Mouse (Mus musculus): ENCODE data around the gene Crot.
"Not testable (repeated sequence)": the region's sequence is repeated elsewhere in the genome, so short reads cannot be mapped to it uniquely, and the experiment has no call there.

Crot gene

DNA sequence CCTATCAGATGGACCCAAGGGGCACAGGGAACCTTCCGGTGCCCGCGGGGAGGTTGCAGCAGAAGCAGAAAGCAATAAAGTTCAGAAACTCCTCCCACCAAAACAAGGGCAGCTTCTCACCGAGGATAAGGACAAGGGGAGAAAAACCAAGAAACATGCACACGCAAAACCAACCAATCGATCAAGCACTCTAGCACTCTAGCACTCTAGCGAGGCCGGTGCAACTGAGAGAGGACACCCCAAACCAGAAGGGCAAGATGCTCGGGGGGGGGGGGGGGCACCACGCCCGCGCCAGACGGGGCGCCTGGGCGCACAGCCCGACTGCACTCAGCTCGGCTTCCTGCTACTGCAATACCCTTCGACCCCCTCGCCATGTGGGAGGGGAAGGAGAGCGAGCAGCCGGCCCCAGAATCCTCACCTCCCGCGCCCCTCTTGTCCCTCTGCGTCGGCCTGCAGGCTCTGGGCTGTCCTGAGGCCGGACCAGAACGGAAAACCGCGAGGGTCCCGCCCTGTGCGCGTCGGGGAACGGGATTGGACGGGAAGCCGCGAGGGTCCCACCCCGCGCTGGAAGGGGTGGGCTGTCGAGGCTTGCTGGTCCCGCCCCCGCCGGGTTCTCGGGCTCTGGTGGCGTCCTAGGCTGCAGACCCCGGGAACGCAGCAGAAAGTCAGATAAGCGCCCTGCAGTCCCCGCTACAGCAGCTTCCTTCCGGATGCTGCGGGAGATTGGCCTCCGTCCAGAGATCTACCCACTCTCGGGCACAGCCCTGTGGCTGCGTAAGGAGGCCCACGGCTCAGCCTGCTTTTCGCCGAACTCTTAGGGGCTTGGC is at the start of gene Crot:
Gene Crot, minus strand, starts transcription at position 639 of the 827 bp plus-strand sequence.
- CTCF ChIA-PET = interaction anchor here (0.7 to 1.2 kb wide), 2 partner anchors 59 to 345 kb away, joined by 3 read pairs; no protein-coding TSS in a partner anchor

DNA sequence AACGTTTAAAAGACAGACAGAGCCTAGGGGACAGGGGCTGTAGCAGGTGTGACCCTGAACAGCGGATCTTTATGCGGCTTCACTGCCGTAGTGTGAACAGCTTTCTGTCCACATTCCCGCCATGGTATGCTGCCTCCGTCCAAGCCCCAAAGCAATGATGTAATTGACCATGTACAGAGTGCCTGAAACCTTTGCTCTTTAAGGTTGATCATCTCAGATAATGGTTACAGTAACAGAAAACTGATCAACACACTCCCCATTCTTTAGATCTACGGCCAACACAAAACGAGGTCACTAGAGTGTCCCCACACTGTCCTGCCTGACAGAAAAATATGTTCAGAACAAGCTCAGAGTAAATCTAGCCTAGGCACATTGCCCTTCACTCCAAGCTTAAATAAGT is 48.8 kb upstream of the Crot start:
- CTCF ChIA-PET = no interaction called here

DNA sequence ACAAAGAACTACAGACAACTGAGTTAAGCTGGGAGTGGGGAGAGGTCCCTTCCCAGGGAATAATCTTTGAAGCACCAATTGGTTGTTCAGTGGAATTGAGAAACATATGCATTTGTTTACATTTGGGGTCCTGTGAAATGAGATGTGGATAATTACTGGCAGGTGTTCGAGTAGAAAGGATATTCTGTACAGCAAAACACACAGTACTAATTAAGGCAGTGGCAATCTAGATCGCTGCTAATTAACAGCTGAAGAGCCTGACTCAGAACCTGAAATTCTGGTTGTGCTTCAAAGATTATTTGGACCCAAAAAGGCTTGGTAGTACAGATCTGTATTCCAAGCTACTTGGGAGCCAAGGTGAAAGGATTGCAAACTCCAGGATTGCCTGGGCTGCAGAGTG is 47.7 kb upstream of the Crot start:
- CTCF ChIA-PET = no interaction called here

DNA sequence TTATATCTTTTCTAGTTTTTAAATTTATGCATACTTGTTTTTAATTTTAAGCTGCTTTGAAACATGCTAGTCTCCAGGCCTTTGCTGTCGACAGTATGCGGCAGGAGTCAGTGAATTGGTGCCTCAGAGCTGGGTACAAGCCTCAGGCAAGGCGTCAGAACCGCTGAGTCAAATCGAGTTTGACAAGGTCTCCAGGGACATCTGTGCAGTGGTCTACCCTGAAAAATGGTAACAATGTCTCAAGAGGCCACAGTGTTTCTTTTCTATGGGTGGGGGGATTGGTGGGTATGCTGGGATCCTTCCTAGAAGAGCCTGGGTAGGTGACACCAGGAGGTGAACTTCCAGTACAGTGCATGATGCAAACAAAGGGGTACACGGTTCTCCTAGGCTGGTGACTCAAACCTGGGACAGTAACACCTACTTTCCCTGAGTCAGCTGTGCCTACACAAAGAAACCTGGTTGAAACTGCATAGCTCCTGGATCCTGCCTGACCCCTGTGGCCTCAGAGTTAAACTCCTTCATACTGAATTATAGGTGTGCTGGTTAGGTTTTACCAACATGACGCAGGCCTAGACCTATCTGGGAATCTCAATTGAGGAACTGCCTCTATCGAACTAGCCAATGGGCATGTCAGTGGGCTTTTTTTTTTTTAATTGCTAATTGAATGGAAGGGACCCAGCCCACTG is 46.6 kb upstream of the Crot start:
- CTCF ChIA-PET = interaction anchor here (0.6 to 0.7 kb wide), 2 partner anchors 61 to 90 kb away, joined by 3 read pairs; no protein-coding TSS in a partner anchor

DNA sequence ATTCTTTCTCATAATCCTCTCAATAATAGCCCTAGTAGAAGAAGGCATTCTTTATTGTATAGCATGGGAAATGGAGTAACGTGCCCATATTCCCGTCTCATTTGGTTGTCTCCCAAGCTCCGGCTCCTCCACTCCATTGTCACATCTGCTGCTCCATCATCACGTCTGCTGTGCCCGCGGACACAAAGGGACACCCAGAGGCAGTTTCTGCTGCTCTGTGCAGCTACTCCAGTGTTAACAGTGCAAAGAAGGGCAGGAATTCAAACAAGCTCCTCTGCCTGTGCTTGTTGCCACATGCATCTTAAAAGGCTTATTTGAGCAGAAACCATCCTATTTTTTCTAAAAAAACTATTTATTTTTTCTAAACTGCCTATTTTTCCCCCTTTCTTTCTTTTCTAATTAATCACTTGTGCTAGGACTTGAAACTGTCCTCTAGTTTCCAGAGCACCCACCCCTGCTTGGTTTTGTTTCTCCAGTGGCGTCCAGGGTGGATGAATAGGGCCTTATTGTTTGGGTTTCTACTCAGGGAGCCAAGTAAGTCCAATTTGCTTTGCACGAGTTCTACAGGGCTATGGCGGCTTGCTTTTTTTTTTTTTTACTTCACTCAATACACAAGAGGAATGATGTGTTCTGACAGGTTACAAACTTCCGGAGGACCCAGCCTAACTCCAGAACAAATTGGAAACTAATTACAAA is 45.7 kb upstream of the Crot start:
- CTCF ChIA-PET = no interaction called here

DNA sequence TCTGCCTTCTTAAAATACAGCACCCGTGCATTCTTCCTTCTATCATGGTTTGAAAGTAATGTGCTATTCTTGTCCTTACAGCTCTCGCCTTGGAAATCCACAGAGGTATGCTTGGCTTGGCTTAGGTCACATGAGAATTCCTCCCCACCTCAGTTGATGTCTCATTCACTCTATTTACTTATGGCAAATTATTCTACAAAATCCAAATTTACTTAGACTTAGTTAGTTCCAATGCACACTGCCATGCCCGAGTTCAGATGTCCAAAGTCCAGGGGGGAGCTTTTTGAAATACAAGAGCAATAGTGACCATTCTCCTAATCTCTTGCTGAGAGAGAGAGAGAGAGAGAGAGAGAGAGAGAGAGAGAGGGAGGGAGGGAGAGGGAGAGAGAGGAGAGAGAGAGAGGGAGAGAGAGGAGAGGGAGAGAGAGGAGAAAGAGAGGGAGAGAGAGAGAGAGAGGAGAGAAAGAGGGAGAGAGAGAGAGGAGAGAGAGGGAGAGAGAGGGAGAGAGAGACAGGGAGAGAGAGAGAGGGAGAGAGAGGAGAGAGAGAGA is 43.6 kb upstream of the Crot start:
- CTCF ChIA-PET = no interaction called here

DNA sequence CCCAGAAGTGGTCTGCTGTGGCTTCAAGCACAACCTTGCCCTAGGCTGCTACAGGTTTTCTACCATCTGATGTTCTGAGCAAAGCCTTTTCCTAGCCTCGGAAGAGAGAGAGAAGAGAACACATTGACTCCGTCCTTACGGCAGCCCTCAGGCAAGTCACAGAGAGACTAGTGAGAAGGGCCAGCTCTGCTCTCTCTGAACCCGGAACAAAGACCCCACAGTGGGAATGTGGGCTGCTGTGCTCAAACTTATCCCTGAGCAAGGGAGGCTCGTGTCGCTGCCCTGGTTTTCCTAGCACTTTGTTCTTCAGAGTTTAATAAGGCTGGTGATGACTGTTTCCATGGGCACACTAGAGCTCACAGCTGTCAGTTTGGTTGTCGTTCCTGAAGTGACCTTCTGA is 42.9 kb upstream of the Crot start:
- CTCF ChIA-PET = no interaction called here

DNA sequence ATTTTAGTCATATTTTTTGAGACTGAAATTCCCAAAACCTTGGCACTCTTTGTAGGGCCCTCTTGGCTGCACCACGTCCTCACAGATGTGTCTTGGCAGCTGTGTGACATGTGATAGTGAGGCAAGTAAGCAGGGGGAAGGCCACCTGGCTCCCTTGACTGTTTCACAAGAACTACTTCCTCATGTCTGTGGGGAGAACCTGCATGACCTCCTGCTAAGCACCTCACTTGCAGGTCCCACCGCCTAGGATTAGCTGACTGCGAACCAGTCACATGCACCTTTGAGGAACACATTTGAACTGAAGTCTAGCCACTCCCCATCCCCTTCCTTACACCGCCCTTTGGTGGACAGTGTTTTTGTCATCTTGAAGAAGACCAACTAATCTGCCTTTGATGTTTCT is 40.2 kb upstream of the Crot start:
- CTCF ChIA-PET = interaction anchor here (0.6 kb wide), 1 partner anchor 167 kb away, joined by 11 read pairs; no protein-coding TSS in a partner anchor

DNA sequence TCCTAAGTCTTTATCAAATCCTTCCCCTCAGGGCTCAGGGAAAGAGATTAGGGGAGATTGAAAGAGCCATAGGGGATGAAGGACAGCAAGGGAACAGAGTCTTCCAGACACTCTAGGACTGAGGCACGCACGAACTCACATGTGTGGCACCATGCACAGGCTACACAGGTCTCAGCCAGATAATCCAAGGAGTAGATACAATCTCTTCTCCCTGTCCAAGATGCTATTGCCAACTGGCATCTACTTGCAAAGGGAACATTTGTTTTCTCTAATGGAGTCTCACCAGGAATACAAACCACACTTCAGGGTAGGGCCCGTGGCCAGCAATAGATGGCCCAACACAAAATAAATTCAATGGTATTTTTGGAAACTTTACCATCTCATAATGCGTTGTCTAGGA is 38.3 kb upstream of the Crot start:
- CTCF ChIA-PET = no interaction called here

DNA sequence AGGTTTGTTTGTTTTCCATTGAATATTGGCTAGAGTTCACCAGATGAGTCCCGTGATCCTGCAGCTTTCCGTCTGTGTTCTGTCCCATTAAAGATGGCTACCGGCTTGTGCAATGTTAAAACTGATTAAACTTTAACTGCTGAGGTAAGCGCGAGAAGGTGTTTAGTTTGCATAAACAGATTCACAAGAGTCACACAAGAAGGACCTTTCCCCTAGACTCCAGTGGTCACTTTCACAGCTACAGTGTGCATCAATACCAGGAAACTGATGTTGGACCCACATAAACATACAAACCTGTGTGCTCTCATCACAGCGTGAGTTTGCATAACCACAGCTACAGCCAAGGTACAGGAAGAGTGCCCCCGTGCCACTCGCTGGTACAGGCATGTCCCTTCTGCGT is 37.4 kb upstream of the Crot start:
- CTCF ChIA-PET = no interaction called here

DNA sequence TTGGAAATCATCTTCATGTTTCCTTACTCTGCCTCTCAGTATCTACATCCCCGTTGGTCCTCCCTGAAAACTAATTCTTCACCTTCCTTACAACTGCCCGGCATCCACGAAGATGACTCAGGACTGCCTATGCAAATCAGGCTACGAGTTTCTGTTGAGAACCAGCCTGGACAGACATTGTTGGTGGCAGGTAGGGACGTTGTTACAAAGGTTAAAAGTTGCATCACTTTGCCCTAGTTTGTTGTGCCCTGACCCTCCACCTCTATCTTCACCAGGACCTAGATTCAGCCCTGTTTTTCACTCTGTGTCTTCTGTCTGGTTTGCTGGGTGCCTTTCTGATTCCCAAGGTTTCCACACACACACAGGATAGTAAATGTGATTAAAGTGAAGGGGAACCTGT is 36.7 kb upstream of the Crot start:
- CTCF ChIA-PET = no interaction called here

DNA sequence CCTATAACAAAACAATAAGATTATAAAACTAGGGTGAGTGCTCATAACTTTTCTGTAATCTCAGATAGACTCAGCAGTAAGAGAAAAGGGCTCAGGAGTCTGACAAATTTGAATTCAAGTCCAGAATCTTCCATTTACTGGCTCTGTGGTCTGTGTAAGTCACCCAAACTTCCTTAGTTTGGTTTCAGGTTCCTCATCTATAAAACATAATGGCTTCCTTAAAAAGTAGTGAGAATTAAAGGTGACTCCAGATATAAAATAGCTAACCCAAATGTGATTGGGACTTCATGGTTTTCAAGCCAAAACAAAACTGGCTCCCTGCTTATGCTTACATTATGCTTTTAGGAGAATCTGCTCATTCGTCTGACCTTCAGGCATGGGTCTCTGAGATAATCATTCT is 35.5 kb upstream of the Crot start:
- CTCF ChIA-PET = interaction anchor here (0.6 kb wide), 1 partner anchor 23 kb away, joined by 3 read pairs; no protein-coding TSS in a partner anchor

DNA sequence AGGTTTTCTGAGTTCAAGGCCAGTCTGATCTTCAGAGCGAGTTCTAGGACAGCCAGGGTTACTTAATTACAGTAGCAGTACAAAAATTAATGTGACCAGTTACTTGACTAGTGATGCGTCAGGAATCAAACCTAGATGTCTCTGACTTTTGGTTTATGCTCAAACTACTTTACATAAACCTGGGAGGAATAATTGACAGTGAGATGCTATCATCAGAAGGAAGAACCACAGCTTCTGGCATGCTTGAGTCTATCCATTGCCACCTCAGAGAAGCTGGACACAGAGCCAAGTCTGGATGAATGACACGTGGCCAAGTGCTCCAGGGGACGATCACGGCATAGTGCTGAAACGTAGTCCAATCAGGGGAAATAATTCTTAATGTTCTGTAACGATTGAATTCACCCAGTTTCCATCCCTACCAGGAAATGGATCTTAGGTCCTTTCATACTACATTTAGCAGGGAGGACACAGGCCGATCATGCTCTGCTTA is 35.0 kb upstream of the Crot start:
- CTCF ChIA-PET = no interaction called here

DNA sequence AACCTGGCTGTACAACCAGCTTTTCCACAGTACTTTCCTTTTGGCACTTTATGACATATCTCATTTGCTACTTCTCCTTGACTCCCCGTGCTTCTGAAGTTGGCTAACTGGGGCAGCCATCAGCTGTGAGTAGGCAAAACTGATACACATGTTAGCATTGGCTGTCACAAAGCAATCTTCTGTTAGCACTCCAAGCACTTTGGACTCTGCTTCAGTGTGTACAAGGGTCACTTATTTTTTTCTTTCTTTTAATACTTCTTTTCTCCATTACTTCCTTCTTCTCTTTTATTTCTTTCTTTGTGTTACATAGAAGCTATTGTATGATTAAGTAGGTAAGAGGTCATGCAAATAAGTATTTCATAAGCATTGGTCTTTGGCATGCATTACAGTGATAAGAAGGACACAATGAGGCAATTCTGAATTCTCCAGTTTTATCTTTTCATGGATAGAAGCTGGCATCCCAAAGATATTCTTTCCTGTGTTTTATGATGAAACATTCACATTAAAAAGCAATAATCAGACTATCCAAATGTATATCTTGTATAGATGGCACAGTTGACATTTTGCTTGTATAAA is 31.2 kb upstream of the Crot start:
- CTCF ChIA-PET = no interaction called here

DNA sequence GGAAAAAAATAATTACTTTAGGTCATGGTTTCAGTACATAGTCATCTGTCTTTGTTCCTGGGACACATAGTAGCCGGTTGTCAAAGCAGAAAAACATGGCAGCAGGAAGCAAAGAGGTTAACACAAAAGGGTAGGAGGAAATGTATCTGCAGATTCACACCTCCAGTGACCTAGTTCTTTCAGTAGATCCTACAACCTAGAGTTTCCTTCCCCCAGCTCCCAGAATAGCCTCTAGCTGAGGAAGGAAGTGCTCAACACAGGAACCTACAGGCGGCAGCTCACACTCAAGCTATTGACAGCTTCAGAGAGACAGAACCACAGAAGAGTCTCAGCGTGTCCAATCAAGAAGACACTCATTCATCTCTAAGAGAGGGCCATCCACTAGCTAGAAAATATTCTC is 18.2 kb upstream of the Crot start:
- CTCF ChIA-PET = no interaction called here

DNA sequence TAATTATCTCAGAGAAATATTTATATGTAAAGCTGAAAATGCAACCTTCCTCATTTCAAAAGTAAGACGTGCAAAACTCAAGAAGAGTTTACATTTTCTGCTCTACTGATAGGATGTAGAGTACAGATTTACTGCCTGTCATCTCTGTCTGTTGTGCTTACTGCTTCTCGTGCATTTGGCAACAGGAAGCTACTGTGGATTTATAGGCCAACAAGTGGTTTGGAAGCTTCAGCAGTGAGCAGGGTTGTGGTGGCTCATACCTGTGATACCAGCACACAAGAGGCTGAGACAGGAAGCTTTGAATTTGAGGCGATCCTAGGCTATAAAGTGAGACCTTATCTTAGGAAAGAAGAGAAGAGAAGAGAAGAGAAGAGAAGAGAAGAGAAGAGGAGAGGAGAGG is 17.6 kb upstream of the Crot start:
- CTCF ChIA-PET = interaction anchor here (0.7 kb wide), 1 partner anchor 75 kb away, joined by 8 read pairs; no protein-coding TSS in a partner anchor

DNA sequence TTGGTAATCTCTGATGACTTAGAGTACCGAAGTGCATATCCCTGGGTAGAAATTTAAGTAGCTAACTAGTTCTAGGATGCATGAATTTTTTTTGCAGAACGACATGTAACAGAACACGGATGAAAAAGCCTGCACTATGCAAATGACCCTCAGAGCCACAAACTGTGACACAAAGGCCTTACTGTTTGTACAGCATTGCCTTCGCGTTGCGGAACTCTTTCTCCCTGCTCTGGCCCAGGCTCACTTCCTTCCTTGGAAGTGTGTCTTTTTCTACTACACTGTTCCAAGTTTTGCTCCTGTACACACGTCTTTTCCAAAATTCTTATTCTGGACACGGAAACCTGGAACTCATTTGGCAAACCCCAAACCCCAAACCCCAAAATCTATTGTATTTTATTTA is 14.2 kb upstream of the Crot start:
- CTCF ChIA-PET = no interaction called here

DNA sequence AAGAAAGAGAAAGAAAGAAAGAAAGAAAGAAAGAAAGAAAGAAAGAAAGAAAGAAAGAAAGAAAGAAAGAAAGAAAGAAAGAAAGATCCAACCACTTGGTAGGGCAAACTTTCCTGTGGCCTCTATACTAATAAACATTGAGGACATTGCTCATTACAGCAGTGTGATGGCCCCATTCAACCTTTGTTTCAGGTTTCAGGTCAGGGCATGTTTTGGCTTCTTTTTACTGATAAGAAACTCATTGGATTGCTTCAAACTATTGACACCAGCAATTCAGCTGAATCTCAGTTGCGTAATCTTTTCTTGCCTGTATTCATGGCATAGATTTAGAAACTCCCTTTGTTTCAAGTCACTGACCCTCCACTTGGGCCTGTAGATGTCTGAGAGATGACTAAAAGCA is 13.0 kb upstream of the Crot start:
- CTCF ChIA-PET = no interaction called here

DNA sequence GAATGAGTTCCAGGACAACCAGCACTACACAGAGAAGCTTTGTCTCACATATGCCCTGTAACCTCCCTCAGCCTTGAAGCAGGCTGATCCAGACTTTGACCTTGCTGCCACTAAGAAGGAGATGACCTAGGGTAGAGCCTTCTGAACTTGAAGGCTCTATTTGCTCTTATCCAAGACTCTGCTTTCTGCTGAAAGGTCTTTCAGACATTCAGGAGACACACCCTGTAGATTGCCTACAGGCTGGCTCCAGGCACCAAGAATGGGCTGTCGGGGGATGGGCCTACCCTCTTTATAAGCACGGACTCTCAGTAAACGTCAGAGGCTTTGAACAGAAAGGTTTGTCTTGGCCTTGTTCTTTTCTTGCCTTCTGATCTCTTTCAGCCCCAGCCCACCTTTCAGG is 9.5 kb upstream of the Crot start:
- CTCF ChIA-PET = not testable (repeated sequence)

DNA sequence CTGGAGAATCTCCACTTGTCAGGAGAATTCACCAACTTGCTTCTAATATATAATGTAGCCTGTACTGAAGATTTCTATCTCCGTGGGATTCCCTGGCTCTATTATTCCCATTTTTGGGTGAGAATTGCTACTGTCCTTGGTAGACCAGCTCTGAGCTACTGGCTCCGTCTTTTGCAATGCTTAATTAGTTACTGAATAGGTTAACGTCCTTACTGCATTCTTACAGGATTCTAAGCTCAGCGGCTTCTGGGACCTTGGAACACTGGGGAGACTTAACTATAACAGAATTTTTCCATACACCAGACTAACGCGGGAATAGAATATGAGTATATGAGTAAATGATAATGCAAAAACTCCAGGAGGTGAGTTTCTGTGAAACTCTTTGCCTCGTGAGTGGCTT is 2.9 kb upstream of the Crot start:
- CTCF ChIA-PET = not testable (repeated sequence)

DNA sequence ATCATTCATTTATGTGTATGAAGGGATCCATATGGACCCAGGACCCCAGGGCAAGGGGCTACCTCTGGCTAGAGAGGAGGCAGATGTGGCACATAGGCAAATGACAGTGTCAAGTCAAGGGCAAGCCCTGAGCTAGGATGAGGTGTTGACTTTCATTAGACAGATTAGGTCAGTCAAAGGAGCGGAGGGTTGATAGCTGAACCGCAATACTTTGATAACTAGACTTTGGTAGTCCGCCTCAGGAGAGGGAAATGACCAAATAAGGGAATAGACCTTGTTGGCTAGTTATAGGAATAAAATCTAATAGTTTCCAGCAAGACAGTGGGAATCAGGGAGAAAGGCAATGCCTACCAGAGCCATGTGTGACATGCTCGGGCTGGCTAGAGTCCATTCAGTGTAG is 2.0 kb upstream of the Crot start:
- CTCF ChIA-PET = no interaction called here

DNA sequence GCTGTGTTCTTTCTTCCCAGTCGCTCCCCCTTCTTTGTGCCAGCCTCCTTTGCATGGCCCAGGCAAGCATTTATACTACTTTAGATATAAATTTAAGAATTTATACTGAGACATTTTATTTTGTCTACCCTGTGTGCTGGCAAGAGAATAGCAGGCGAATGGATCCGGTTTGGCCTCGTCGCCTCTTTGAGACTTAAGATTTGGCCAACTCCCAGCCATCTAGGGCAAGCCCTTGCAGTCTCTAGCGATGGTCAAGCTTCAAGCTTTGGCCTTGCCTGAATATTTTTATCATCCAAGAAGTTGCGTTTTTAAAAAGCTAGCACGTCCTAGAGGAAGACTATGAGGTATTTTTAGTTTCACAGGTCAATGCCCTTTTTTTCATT is 380 bp upstream of the Crot start:
- CTCF ChIA-PET = interaction anchor here (1.2 kb wide), 1 partner anchor 58 kb away, joined by 3 read pairs; no protein-coding TSS in a partner anchor
